Mouse (Mus musculus) liver, embryonic 14.5 days (tissue): ENCODE measurements at regions not wholly inside any gene's neighbourhood (a gene's known extent, or its start where the extent isn't known, plus 50 kb on each side); places are given as distances from the start of the nearest gene placed in this dataset.
A peak's percentile ranks its signal among the peaks of the same experiment; 100 is the strongest.

Experiments used
- ATAC-seq: fragments of 200-750 bp; cut with Nextera tagmentation; 2 replicates; pipeline ENCODE4 v1.8.0; 2017; ENCODE audit warnings: moderate number of reproducible peaks, mild to moderate bottlenecking, moderate library complexity; ENCODE audit not compliant: insufficient read depth
- DNase-seq, 3 experiments: peaks; one replicate each; pipeline ENCODE4 v3.0.0-alpha.2; 2012 to 2013; ENCODE audit warnings: low read depth in 3 of 3, low spot score in 3 of 3
- H3K27ac ChIP-seq: fragments of 300-500 bp; sonication (generic); 2 replicates; pipeline ENCODE4 v1.5.1; 2014; ENCODE audit warnings: moderate library complexity, mild to moderate bottlenecking, control low read depth, inconsistent platforms
- H3K27me3 ChIP-seq: fragments of 300-500 bp; sonication (generic); 2 replicates; pipeline ENCODE4 v1.6.1; 2014; ENCODE audit warnings: mild to moderate bottlenecking, low read length, moderate library complexity; ENCODE audit not compliant: control insufficient read depth, insufficient read depth
- H3K36me3 ChIP-seq: fragments of 300-500 bp; sonication (generic); replicated peaks from 2 replicates; pipeline ENCODE4 v1.6.1; 2014; ENCODE audit warnings: low read depth; ENCODE audit not compliant: control insufficient read depth, insufficient read depth
- H3K4me1 ChIP-seq, 2 experiments: fragments of 200-500 bp in 1 of 2; fragments of 300-500 bp in 1 of 2; sonication (generic) in 1 of 2; replicated peaks; 2 replicates each; pipeline ENCODE4 v1.6.1; 2012 to 2014; ENCODE audit warnings: antibody characterized with exemption in 1 of 2, inconsistent platforms in 1 of 2, low read length in 1 of 2; ENCODE audit not compliant: control insufficient read depth in 2 of 2, insufficient read depth in 2 of 2
- H3K4me2 ChIP-seq: fragments of 300-500 bp; sonication (generic); 2 replicates; pipeline ENCODE4 v1.6.1; 2014; ENCODE audit warnings: low read depth, mild to moderate bottlenecking, control low read depth, moderate library complexity
- H3K4me3 ChIP-seq, 2 experiments: fragments of 200-500 bp in 1 of 2; fragments of 300-500 bp in 1 of 2; sonication (generic) in 1 of 2; 2 replicates each; pipeline ENCODE4 v1.5.1; 2012 to 2014; ENCODE audit warnings: low read depth in 2 of 2, low read length in 2 of 2, mild to moderate bottlenecking in 2 of 2, control low read depth in 1 of 2, inconsistent platforms in 1 of 2, moderate library complexity in 1 of 2; ENCODE audit not compliant: insufficient read depth in 1 of 2
- H3K9ac ChIP-seq: fragments of 300-500 bp; sonication (generic); replicated peaks from 2 replicates; pipeline ENCODE4 v1.6.1; 2014; ENCODE audit warnings: mild to moderate bottlenecking, control low read depth, moderate library complexity
- H3K9me3 ChIP-seq: fragments of 300-500 bp; sonication (generic); 2 replicates; pipeline ENCODE4 v1.6.1; 2016; ENCODE audit warnings: low read length, mixed read lengths; ENCODE audit not compliant: control insufficient read depth
- CTCF ChIP-seq: IDR thresholded peaks from 2 replicates; pipeline ENCODE4 v1.5.1; 2016; ENCODE audit warnings: antibody characterized with exemption, low read depth, control low read depth
- EP300 ChIP-seq: IDR thresholded peaks from 2 replicates; pipeline ENCODE4 v1.6.1; 2016; ENCODE audit warnings: antibody characterized with exemption, low read depth
- WGBS: fragments of 180-500 bp; shearing (Covaris S2); extraction: QIAGEN DNeasy Blood & Tissue Kit; methylation state at CpG from one replicate; pipeline ENCODE4 v1.1.7; 2014; ENCODE audit not compliant: insufficient replicate concordance; 5-methylcytosine and 5-hydroxymethylcytosine counted together

- TF ChIP-seq EP300 = no peak
- TF ChIP-seq CTCF = no peak
- no peak overlapping the region for H3K4me3 ChIP-seq
- no peak for DNase-seq
Measured at GRCm38 (mm10) chr5:52243931-52244330, 53.6 kb upstream of the Dhx15 start.

GRCm38 (mm10) chr5:52242414-52242813 lies 52.1 kb upstream of the Dhx15 start:
- Histone ChIP-seq H3K27me3 (no peaks in the 10 kb centered on the region), H3K4me3 (no peak overlapping the region)
- no peak for ATAC-seq

More at GRCm38 (mm10) chr5:52243931-52244330, 53.6 kb upstream of the Dhx15 start:
- no peaks in the 10 kb centered on the region for H3K9me3 ChIP-seq
- H3K9ac ChIP-seq = no peak overlapping the region
- H3K27me3 ChIP-seq = no peaks in the 10 kb centered on the region
- no peak for ATAC-seq
- WGBS = 47% methylated on average over 4 of the region's 4 CpGs
- H3K4me2 ChIP-seq = no peak overlapping the region
- no peak overlapping the region for H3K27ac ChIP-seq
- H3K4me1 ChIP-seq = no peaks in the 10 kb centered on the region
- no peaks in the 10 kb centered on the region for H3K36me3 ChIP-seq

GRCm38 (mm10) chr5:52240540-52240939 lies 50.2 kb upstream of the Dhx15 start:
- TF ChIP-seq EP300 (no peak), CTCF (peak; percentile 67)
- WGBS = 4% methylated on average over 2 of the region's 2 CpGs
- Histone ChIP-seq H3K4me3 (no peak overlapping the region), H3K9ac (no peak overlapping the region), H3K4me1 (no peaks in the 10 kb centered on the region; a peak in 1 of 4 replicates), H3K9me3 (no peaks in the 10 kb centered on the region), H3K4me2 (no peak overlapping the region), H3K27ac (no peak overlapping the region), H3K36me3 (no peaks in the 10 kb centered on the region), H3K27me3 (no peaks in the 10 kb centered on the region)
- DNase-seq (no peak), ATAC-seq (no peak)

More at GRCm38 (mm10) chr5:52242414-52242813, 52.1 kb upstream of the Dhx15 start:
- Histone ChIP-seq H3K4me2 (no peak overlapping the region), H3K27ac (no peak overlapping the region), H3K4me1 (no peaks in the 10 kb centered on the region; a peak in 1 of 4 replicates), H3K9me3 (no peaks in the 10 kb centered on the region), H3K9ac (no peak overlapping the region), H3K36me3 (no peaks in the 10 kb centered on the region)
- no peak for DNase-seq
- 59% methylated on average over 2 of the region's 2 CpGs for WGBS
- TF ChIP-seq CTCF (no peak), EP300 (no peak)
